Comparison of ENCODE assay signal across 14 mouse cellular contexts in the genomic region with DNA sequence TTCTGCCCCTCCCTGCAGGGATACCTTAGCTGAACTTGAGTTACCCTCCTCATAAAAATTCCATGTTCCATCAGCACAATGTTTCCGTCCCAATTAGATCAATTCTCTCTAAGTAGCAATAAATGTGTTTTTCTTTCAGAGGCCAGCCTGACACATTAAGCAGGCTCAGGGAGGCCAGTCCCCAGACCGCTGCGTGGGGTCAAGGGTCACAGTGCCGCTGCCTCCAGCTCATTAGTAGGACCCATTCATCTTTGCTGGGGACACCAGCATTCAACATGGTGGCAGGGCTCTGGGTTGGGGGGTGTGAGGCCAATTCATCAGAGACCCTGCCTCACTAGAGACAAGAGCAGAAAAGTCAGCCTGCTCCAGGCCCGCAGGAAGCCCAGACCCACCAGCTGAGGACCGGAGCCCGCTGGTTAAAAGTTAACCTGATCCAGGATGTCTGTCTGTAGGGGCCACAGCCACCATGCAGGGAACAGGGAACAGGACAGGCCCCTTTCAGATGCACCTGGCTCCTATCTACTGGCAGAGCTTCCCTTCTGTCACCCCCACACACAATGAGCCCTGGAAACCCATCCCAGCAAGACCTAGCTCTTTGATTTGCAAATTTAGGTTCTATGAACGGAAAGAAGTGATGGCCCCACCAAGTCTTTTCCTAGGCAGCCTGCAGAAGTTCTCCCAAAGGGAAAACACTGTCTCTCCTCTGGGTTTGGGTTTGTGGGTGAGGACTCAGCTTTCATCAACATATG.
DNase-seq lines count a peak whose midpoint lies in the region; ATAC-seq lines count a peak whose summit lies in the region.
"Had no signal": no experiment of that assay in that cellular context is flagged by ENCODE, and none has a peak within 500 bp of the region (broad histone marks: within the 10 kb centered on the region; RNA-seq: fewer than 3 reads in every experiment).

No protein-coding gene starts in this region.

- DNase-seq in hindbrain, embryonic 10.5 days (ENCODE audit: low spot score), result peak; percentile 71
- peak; percentile 72 for DNase-seq in neural tube, embryonic 10.5 days (ENCODE audit: extremely low spot score, low spot score)
- DNase-seq in limb, embryonic 10.5 days (ENCODE audit: low spot score), result peak; percentile 67
- peak; percentile 59 for DNase-seq in yolk sac, embryonic 10.5 days (ENCODE audit: low spot score)
- DNase-seq in left cerebral cortex, postnatal 25 days (ENCODE audit: low spot score in 2 of 2), result no peak
- DNase-seq in urinary bladder, postnatal 36 days (ENCODE audit: low spot score in 2 of 2), result no peak
- DNase-seq: adrenal gland, postnatal 25 days; gastrocnemius, postnatal 14 days; spleen, adult 18-20 months; thymus, postnatal 4 days had no signal

- no peak for ATAC-seq in hindbrain, embryonic 12.5 days (ENCODE audit: low FRiP score)
- no peak for ATAC-seq in neural tube, embryonic 15.5 days (ENCODE audit: low FRiP score)

- intact Hi-C loops in left cerebral cortex, postnatal 25 days (cut with DNase I), result loop anchor here (5.0 kb wide), 1 partner anchor 119 kb away; no protein-coding TSS in a partner anchor

- H3K4me2 ChIP-seq in hindbrain, embryonic 12.5 days (replicated peaks), result no peak overlapping the region
- H3K4me2 ChIP-seq in neural tube, embryonic 15.5 days, result no peak overlapping the region
- H3K4me2 ChIP-seq: forebrain, embryonic 15.5 days; heart, embryonic 13.5 days had no signal

- no peaks in the 10 kb centered on the region for H3K9me3 ChIP-seq in hindbrain, embryonic 10.5 days
- no peaks in the 10 kb centered on the region for H3K9me3 ChIP-seq in hindbrain, embryonic 12.5 days (replicated peaks)
- no peaks in the 10 kb centered on the region for H3K9me3 ChIP-seq in neural tube, embryonic 15.5 days (replicated peaks)
- no peaks in the 10 kb centered on the region for H3K9me3 ChIP-seq in limb, embryonic 10.5 days (replicated peaks)
- H3K9me3 ChIP-seq: forebrain, embryonic 15.5 days; heart, embryonic 13.5 days had no signal

- H3K4me1 ChIP-seq in hindbrain, embryonic 10.5 days (replicated peaks), result peaks cover 36% of the 10 kb centered on the region
- H3K4me1 ChIP-seq in hindbrain, embryonic 12.5 days, result peaks cover 15% of the 10 kb centered on the region
- 0 out of 2 replicates have a peak, but pooled peaks cover 6% of the 10 kb centered on the region for H3K4me1 ChIP-seq in neural tube, embryonic 15.5 days
- H3K4me1 ChIP-seq in limb, embryonic 10.5 days, result peaks cover 51% of the 10 kb centered on the region
- H3K4me1 ChIP-seq: forebrain, embryonic 15.5 days had no signal

- peak overlapping the region; percentile 64 for H3K27ac ChIP-seq in hindbrain, embryonic 10.5 days
- H3K27ac ChIP-seq in hindbrain, embryonic 12.5 days, result no peak overlapping the region
- no peak overlapping the region for H3K27ac ChIP-seq in neural tube, embryonic 15.5 days (replicated peaks)
- peak overlapping the region; percentile 64; the same call in 1 of the 2 replicates for H3K27ac ChIP-seq in limb, embryonic 10.5 days
- H3K27ac ChIP-seq: forebrain, embryonic 15.5 days; heart, embryonic 13.5 days had no signal

- H3K27me3 ChIP-seq in hindbrain, embryonic 10.5 days (ENCODE audit: insufficient read depth, poor library complexity, severe bottlenecking), result peaks cover 20% of the 10 kb centered on the region
- H3K27me3 ChIP-seq in hindbrain, embryonic 12.5 days, result peaks cover 25% of the 10 kb centered on the region
- H3K27me3 ChIP-seq in neural tube, embryonic 15.5 days (replicated peaks), result peaks cover 66% of the 10 kb centered on the region
- H3K27me3 ChIP-seq in limb, embryonic 10.5 days (ENCODE audit: low read depth, poor library complexity, severe bottlenecking), result peaks cover 77% of the 10 kb centered on the region
- H3K27me3 ChIP-seq: forebrain, embryonic 15.5 days had no signal

- no peak overlapping the region for H3K9ac ChIP-seq in hindbrain, embryonic 12.5 days
- no peak overlapping the region for H3K9ac ChIP-seq in neural tube, embryonic 15.5 days (replicated peaks)
- H3K9ac ChIP-seq: forebrain, embryonic 15.5 days; heart, embryonic 13.5 days had no signal

- 37% methylated on average over 8 of the region's 8 CpGs for WGBS in hindbrain, embryonic 10.5 days
- 32% methylated on average over 8 of the region's 8 CpGs for WGBS in hindbrain, embryonic 12.5 days
- 17% methylated on average over 8 of the region's 8 CpGs for WGBS in neural tube, embryonic 15.5 days
- WGBS in limb, embryonic 10.5 days, result 12% methylated on average over 8 of the region's 8 CpGs

- no peak overlapping the region for H3K4me3 ChIP-seq in hindbrain, embryonic 10.5 days
- no peak overlapping the region for H3K4me3 ChIP-seq in hindbrain, embryonic 12.5 days
- no peak overlapping the region for H3K4me3 ChIP-seq in neural tube, embryonic 15.5 days (replicated peaks)
- H3K4me3 ChIP-seq in limb, embryonic 10.5 days, result no peak overlapping the region
- H3K4me3 ChIP-seq: forebrain, embryonic 15.5 days; heart, embryonic 13.5 days had no signal

- no peaks in the 10 kb centered on the region for H3K36me3 ChIP-seq in hindbrain, embryonic 10.5 days
- no peaks in the 10 kb centered on the region for H3K36me3 ChIP-seq in hindbrain, embryonic 12.5 days
- no peaks in the 10 kb centered on the region for H3K36me3 ChIP-seq in neural tube, embryonic 15.5 days
- H3K36me3 ChIP-seq in limb, embryonic 10.5 days, result no peaks in the 10 kb centered on the region
- H3K36me3 ChIP-seq: forebrain, embryonic 15.5 days; heart, embryonic 13.5 days had no signal

Comparison
In these comparisons a context has a peak if more than half of its experiments do, and no peak if none do; other contexts are left out.
1. H3K27ac ChIP-seq: peak in hindbrain, embryonic 10.5 days (single experiment) and limb, embryonic 10.5 days (single experiment); none in hindbrain, embryonic 12.5 days (single experiment) and neural tube, embryonic 15.5 days (single experiment).
2. DNase-seq: peak in hindbrain, embryonic 10.5 days (single experiment), neural tube, embryonic 10.5 days (single experiment), limb, embryonic 10.5 days (single experiment) and yolk sac, embryonic 10.5 days (single experiment); none in left cerebral cortex, postnatal 25 days (0 of 2) and urinary bladder, postnatal 36 days (0 of 2).